In genomic region chr5:31563496-31563895, GRCm38 (mm10) we compare ENCODE assay signal across 8 mouse cellular contexts. TPM values are rescaled to one million over a fixed set of nuclear protein-coding genes. Genes with fewer than 3 reads are reported as not detected.
DNase-seq lines count a peak whose midpoint lies in the region; ATAC-seq lines count a peak whose summit lies in the region.

No protein-coding gene starts in this region.

- intact Hi-C loops in gastrocnemius, postnatal 14 days (cut with DNase I; ENCODE audit: low total_unique reads): loop anchor here (5.0 kb wide), 1 partner anchor 49 kb away; no protein-coding TSS in a partner anchor
- intact Hi-C loops in left cerebral cortex, postnatal 14 days (cut with DNase I): loop anchor here (1.0 to 10.0 kb wide), 2 partner anchors 634 to 741 kb away; no protein-coding TSS in a partner anchor

- H3K9ac ChIP-seq in intestine, embryonic 15.5 days: no peak overlapping the region
- H3K9ac ChIP-seq in midbrain, embryonic 15.5 days: no peak overlapping the region

- WGBS in intestine, embryonic 15.5 days: 6% methylated on average over 6 of the region's 6 CpGs
- WGBS in midbrain, embryonic 15.5 days: 10% methylated on average over 6 of the region's 6 CpGs

- peak; percentile 59 for ATAC-seq in intestine, embryonic 15.5 days
- peak; percentile 60; the same call in 1 of the 2 replicates for ATAC-seq in midbrain, embryonic 15.5 days (replicated peaks)

- no peaks in the 10 kb centered on the region for H3K27me3 ChIP-seq in intestine, embryonic 15.5 days (replicated peaks)
- no peaks in the 10 kb centered on the region for H3K27me3 ChIP-seq in midbrain, embryonic 15.5 days (replicated peaks)

- H3K36me3 ChIP-seq in intestine, embryonic 15.5 days: no peaks in the 10 kb centered on the region
- H3K36me3 ChIP-seq in midbrain, embryonic 15.5 days (replicated peaks): 0 out of 2 replicates have a peak, but pooled peaks cover 3% of the 10 kb centered on the region

- DNase-seq in spleen, adult 18-20 months: peak; percentile 19 to 50
- no peak for DNase-seq in spleen, adult 12 weeks (ENCODE audit: low spot score)
- DNase-seq in cerebellum, postnatal 14 days: peak; percentile 85 to 87
- peak; percentile 65 for DNase-seq in gastrocnemius, postnatal 14 days
- peak; percentile 58 to 82 for DNase-seq in left cerebral cortex, postnatal 14 days (ENCODE audit: low spot score in 2 of 2)
- DNase-seq in spleen, postnatal 4 days (ENCODE audit: low spot score in 2 of 2): peak; percentile 53 to 80

- no peaks in the 10 kb centered on the region for H3K4me1 ChIP-seq in intestine, embryonic 15.5 days (replicated peaks)
- H3K4me1 ChIP-seq in midbrain, embryonic 15.5 days: peaks cover 4% of the 10 kb centered on the region; the same call in 1 of the 2 replicates

- H3K4me3 ChIP-seq in intestine, embryonic 15.5 days (replicated peaks): no peak overlapping the region
- H3K4me3 ChIP-seq in midbrain, embryonic 15.5 days: no peak overlapping the region

- no peak overlapping the region for H3K4me2 ChIP-seq in intestine, embryonic 15.5 days (replicated peaks)
- H3K4me2 ChIP-seq in midbrain, embryonic 15.5 days: no peak overlapping the region

- H3K9me3 ChIP-seq in intestine, embryonic 15.5 days: no peaks in the 10 kb centered on the region
- H3K9me3 ChIP-seq in midbrain, embryonic 15.5 days: no peaks in the 10 kb centered on the region

- no peak overlapping the region for H3K27ac ChIP-seq in intestine, embryonic 15.5 days
- H3K27ac ChIP-seq in midbrain, embryonic 15.5 days: no peak overlapping the region

RNA-seq across cellular contexts. Expression of gene Mrpl33, which starts 33.2 kb away (rescaled TPM):
- total RNA-seq in gastrocnemius, postnatal 14 days (2021): 100 to 1,000 TPM; 237 TPM
- 321 and 322 TPM in 2 replicates for polyA plus RNA-seq in intestine, embryonic 15.5 days (2015; fragmentation: Nextera tagmentation; extraction: Ambion mirVana)
- total RNA-seq in left cerebral cortex, postnatal 14 days (2021): 100 to 1,000 TPM; 113 to 114 TPM
- 176 and 183 TPM in 2 replicates for polyA plus RNA-seq in midbrain, embryonic 15.5 days (2015; fragmentation: Nextera tagmentation; extraction: Ambion mirVana)

RNA-seq across cellular contexts. Expression of gene Supt7l, which starts 35.9 kb away (rescaled TPM):
- 1 to 10 TPM; 9.6 to 10.0 TPM for total RNA-seq in gastrocnemius, postnatal 14 days (2021)
- 18.1 TPM in 2 replicates for polyA plus RNA-seq in intestine, embryonic 15.5 days (2015; fragmentation: Nextera tagmentation; extraction: Ambion mirVana)
- total RNA-seq in left cerebral cortex, postnatal 14 days (2021): 10 to 100 TPM; 16.9 to 17.1 TPM
- polyA plus RNA-seq in midbrain, embryonic 15.5 days (2015; fragmentation: Nextera tagmentation; extraction: Ambion mirVana): 27.8 and 27.9 TPM in 2 replicates

RNA-seq across cellular contexts. Expression of gene Slc4a1ap, which starts 36.7 kb away (rescaled TPM):
- total RNA-seq in gastrocnemius, postnatal 14 days (2021): 10 to 100 TPM; 19.6 to 20.4 TPM
- polyA plus RNA-seq in intestine, embryonic 15.5 days (2015; fragmentation: Nextera tagmentation; extraction: Ambion mirVana): 25.5 and 27.8 TPM in 2 replicates
- total RNA-seq in left cerebral cortex, postnatal 14 days (2021): 10 to 100 TPM; 47.1 to 50.7 TPM
- 36.2 and 37.0 TPM in 2 replicates for polyA plus RNA-seq in midbrain, embryonic 15.5 days (2015; fragmentation: Nextera tagmentation; extraction: Ambion mirVana)
